Comparison of ENCODE assay signal across 17 mouse cellular contexts in genomic region chr2:35510920-35511319, GRCm38 (mm10). TPM values are rescaled to one million over a fixed set of nuclear protein-coding genes. Genes with fewer than 3 reads are reported as not detected.
A peak's percentile ranks its signal among the peaks of the same experiment; 100 is the strongest.
DNase-seq lines count a peak whose midpoint lies in the region; ATAC-seq and TF ChIP-seq lines count a peak whose summit lies in the region.
"Had no signal": no experiment of that assay in that cellular context is flagged by ENCODE, and none has a peak within 500 bp of the region (broad histone marks: within the 10 kb centered on the region; RNA-seq: fewer than 3 reads in every experiment).

No protein-coding gene starts in this region.

- no peaks in the 10 kb centered on the region for H3K9me3 ChIP-seq in limb, embryonic 14.5 days (ENCODE audit: control insufficient read depth, low read length)
- H3K9me3 ChIP-seq: embryonic facial prominence, embryonic 12.5 days; forebrain, embryonic 13.5 days; hindbrain, embryonic 13.5 days; midbrain, embryonic 13.5 days had no signal

- no peak overlapping the region for H3K4me2 ChIP-seq in limb, embryonic 14.5 days (replicated peaks; ENCODE audit: low read depth, low read length, severe bottlenecking)
- H3K4me2 ChIP-seq: embryonic facial prominence, embryonic 12.5 days; forebrain, embryonic 13.5 days; hindbrain, embryonic 13.5 days; midbrain, embryonic 13.5 days had no signal

- H3K4me3 ChIP-seq in brown adipose tissue, adult 24 weeks (ENCODE audit: insufficient read depth, low read depth, low read length), result no peak overlapping the region
- no peak overlapping the region for H3K4me3 ChIP-seq in limb, embryonic 14.5 days (replicated peaks; ENCODE audit: low read length)
- H3K4me3 ChIP-seq: embryonic facial prominence, embryonic 12.5 days; forebrain, embryonic 13.5 days; hindbrain, embryonic 13.5 days; midbrain, embryonic 13.5 days had no signal

- peak; percentile 71 for DNase-seq in adrenal gland, postnatal 10 days
- no peak for DNase-seq in adrenal gland, adult 2 months
- DNase-seq in kidney, postnatal 10 days, result peak; percentile 41
- no peak for DNase-seq in kidney, postnatal 14 days
- DNase-seq in limb, embryonic 14.5 days (ENCODE audit: low spot score), result no peak
- DNase-seq in left cerebral cortex, adult 11 months (ENCODE audit: low spot score), result no peak
- no peak for DNase-seq in layer of hippocampus, postnatal 10 days (ENCODE audit: low spot score in 2 of 2)
- DNase-seq: cerebellum, adult 9-11 months; lung, postnatal 36 days; thymus, adult 2 months had no signal

- no peak for ATAC-seq in limb, embryonic 14.5 days (ENCODE audit: low FRiP score, low read depth)
- ATAC-seq: activated CD4-positive, CD25-positive, alpha-beta regulatory T cell, adult 4 months; forebrain, embryonic 13.5 days; intestine, postnatal 0 days; midbrain, embryonic 13.5 days had no signal

- no peak for TF ChIP-seq POLR2A in limb, embryonic 14.5 days (IDR thresholded peaks at IDR 0.05; ENCODE audit: borderline replicate concordance, extremely low read depth, insufficient read depth, insufficient read length)

- H3K9ac ChIP-seq in limb, embryonic 14.5 days (ENCODE audit: low read depth, low read length, severe bottlenecking), result no peak overlapping the region
- H3K9ac ChIP-seq: embryonic facial prominence, embryonic 12.5 days; forebrain, embryonic 13.5 days; hindbrain, embryonic 13.5 days; midbrain, embryonic 13.5 days had no signal

- no peaks in the 10 kb centered on the region for H3K36me3 ChIP-seq in limb, embryonic 14.5 days (ENCODE audit: control insufficient read depth, insufficient read depth, low read length)
- H3K36me3 ChIP-seq: embryonic facial prominence, embryonic 12.5 days; hindbrain, embryonic 13.5 days; midbrain, embryonic 13.5 days had no signal

- H3K4me1 ChIP-seq in brown adipose tissue, adult 24 weeks (ENCODE audit: control insufficient read depth, insufficient read depth, insufficient read length, low read length), result peaks cover 38% of the 10 kb centered on the region
- peaks cover 63% of the 10 kb centered on the region for H3K4me1 ChIP-seq in limb, embryonic 14.5 days (ENCODE audit: control insufficient read depth, insufficient read depth, low read length)

- H3K27ac ChIP-seq in brown adipose tissue, adult 24 weeks (replicated peaks; ENCODE audit: low read depth, low read length), result peak overlapping the region; percentile 49; the same call in 1 of the 2 replicates
- 0 out of 2 replicates have a peak overlapping the region, but pooled peaks have one; percentile 58 for H3K27ac ChIP-seq in limb, embryonic 14.5 days (replicated peaks; ENCODE audit: low read depth, low read length)
- H3K27ac ChIP-seq: embryonic facial prominence, embryonic 12.5 days; forebrain, embryonic 13.5 days; hindbrain, embryonic 13.5 days; midbrain, embryonic 13.5 days had no signal

- no peaks in the 10 kb centered on the region for H3K27me3 ChIP-seq in limb, embryonic 14.5 days (ENCODE audit: control insufficient read depth, insufficient read depth, low read length)
- H3K27me3 ChIP-seq: embryonic facial prominence, embryonic 12.5 days; forebrain, embryonic 13.5 days; hindbrain, embryonic 13.5 days; midbrain, embryonic 13.5 days had no signal

- 36% methylated on average over 1 of the region's 1 CpGs for whole genome bisulfite sequencing in limb, embryonic 14.5 days

RNA-seq across cellular contexts. Expression of gene Dab2ip, which starts 47.1 kb away (rescaled TPM):
- total RNA-seq in adrenal gland, postnatal 10 days (2021), result 10 to 100 TPM; 55.2 to 69.6 TPM
- total RNA-seq in adrenal gland, adult 2 months (2021), result 10 to 100 TPM; 69.4 to 82.3 TPM
- polyA plus RNA-seq in adrenal gland, adult 2 months (2012; rRNA removed), result 191 and 192 TPM in 2 replicates
- polyA plus RNA-seq in brown adipose tissue, adult 24 weeks (2012; ENCODE audit: insufficient read depth, insufficient read length, missing spikeins), result 14.3 and 19.1 TPM in 2 replicates
- polyA plus RNA-seq in limb, embryonic 14.5 days (2012; rRNA removed), result 69.8 and 89.3 TPM in 2 replicates
- 62.2 and 69.8 TPM in 2 replicates for polyA plus RNA-seq in limb, embryonic 14.5 days (2014; fragmentation: Nextera tagmentation; extraction: Ambion mirVana)
- 100 to 1,000 TPM; 130 TPM for total RNA-seq in layer of hippocampus, postnatal 10 days (2021)

RNA-seq across cellular contexts. Expression of gene Ggta1, which starts 47.9 kb away (rescaled TPM):
- 10 to 100 TPM; 15.1 to 16.5 TPM for total RNA-seq in adrenal gland, postnatal 10 days (2021)
- 10 to 100 TPM; 11.4 to 12.1 TPM for total RNA-seq in adrenal gland, adult 2 months (2021)
- 3.3 and 4.5 TPM in 2 replicates for polyA plus RNA-seq in adrenal gland, adult 2 months (2012; rRNA removed)
- polyA plus RNA-seq in brown adipose tissue, adult 24 weeks (2012; ENCODE audit: insufficient read depth, insufficient read length, missing spikeins), result 8.8 and 14.5 TPM in 2 replicates
- polyA plus RNA-seq in limb, embryonic 14.5 days (2012; rRNA removed), result 27.4 TPM in 2 replicates
- polyA plus RNA-seq in limb, embryonic 14.5 days (2014; fragmentation: Nextera tagmentation; extraction: Ambion mirVana), result 29.2 and 36.1 TPM in 2 replicates
- total RNA-seq in layer of hippocampus, postnatal 10 days (2021), result 1 to 10 TPM; 4.7 to 6.1 TPM

Comparison
In these comparisons a context has a peak if more than half of its experiments do, and no peak if none do; other contexts are left out.
1. DNase-seq: peak in adrenal gland, postnatal 10 days (single experiment) and kidney, postnatal 10 days (single experiment); none in adrenal gland, adult 2 months (single experiment), kidney, postnatal 14 days (single experiment), limb, embryonic 14.5 days (single experiment), left cerebral cortex, adult 11 months (single experiment) and layer of hippocampus, postnatal 10 days (0 of 2).